Mouse (Mus musculus) hindbrain, embryonic 12.5 days (tissue): ENCODE measurements around the gene Taf1b. TPM values are rescaled to one million over a fixed set of nuclear protein-coding genes. Genes with fewer than 3 reads are reported as not detected.

Experiments used
- polyA plus RNA-seq: library from polyadenylated mRNA; unstranded; fragments of >200 nt; fragmentation: Nextera tagmentation; extraction: Ambion mirVana; gene quantifications from 2 replicates; pipeline ENCODE4 v1.2.1, GENCODE M21; 2016

Taf1b gene
- polyA plus RNA-seq, 1 experiment from 2014 or later: 30.5 TPM

Other genes starting within 250 kb of the Taf1b start
- gene Grhl1, start 73.9 kb downstream of the Taf1b start, polyA plus RNA-seq: 0.73 and 0.75 TPM in 2 replicates
- gene Klf11, start 152.9 kb downstream of the Taf1b start, polyA plus RNA-seq: 17.0 and 18.0 TPM in 2 replicates
- 1.2 and 1.6 TPM in 2 replicates for gene Cys1, start 183.5 kb downstream of the Taf1b start, polyA plus RNA-seq
- gene Rrm2, start 209.9 kb downstream of the Taf1b start, polyA plus RNA-seq: 203 and 212 TPM in 2 replicates